Comparison of ENCODE assay signal across 15 mouse cellular contexts in genomic region chr13:23866086-23866710, GRCm38 (mm10). TPM values are rescaled to one million over a fixed set of nuclear protein-coding genes. Genes with fewer than 3 reads are reported as not detected.
A peak's percentile ranks its signal among the peaks of the same experiment; 100 is the strongest.
DNase-seq lines count a peak whose midpoint lies in the region; ATAC-seq and TF ChIP-seq lines count a peak whose summit lies in the region.
"Had no signal": no experiment of that assay in that cellular context is flagged by ENCODE, and none has a peak within 500 bp of the region (broad histone marks: within the 10 kb centered on the region; RNA-seq: fewer than 3 reads in every experiment).

No protein-coding gene starts in this region.

- H3K4me2 ChIP-seq in heart, embryonic 13.5 days: no peak overlapping the region
- H3K4me2 ChIP-seq in liver, embryonic 11.5 days: no peak overlapping the region
- H3K4me2 ChIP-seq in stomach, embryonic 16.5 days (ENCODE audit: low read depth, low read length): no peak overlapping the region
- H3K4me2 ChIP-seq: midbrain, embryonic 11.5 days had no signal

- H3K27me3 ChIP-seq in heart, embryonic 13.5 days (replicated peaks): peaks cover 3% of the 10 kb centered on the region; the same call in 1 of the 2 replicates
- no peaks in the 10 kb centered on the region for H3K27me3 ChIP-seq in liver, adult 2 months (ENCODE audit: control insufficient read depth, insufficient read depth, low read length)
- H3K27me3 ChIP-seq in liver, embryonic 11.5 days (replicated peaks; ENCODE audit: control insufficient read depth, insufficient read depth, low read length): no peaks in the 10 kb centered on the region
- H3K27me3 ChIP-seq in stomach, embryonic 16.5 days (ENCODE audit: control insufficient read depth, insufficient read depth, low read length): no peaks in the 10 kb centered on the region

- no peak for ATAC-seq in heart, embryonic 13.5 days (ENCODE audit: extremely low read depth, insufficient number of reproducible peaks, low FRiP score, low TSS enrichment)
- ATAC-seq in liver, embryonic 11.5 days (replicated peaks; ENCODE audit: low FRiP score): no peak
- no peak for ATAC-seq in stomach, embryonic 16.5 days (ENCODE audit: insufficient read depth, low FRiP score)
- ATAC-seq: forebrain, embryonic 16.5 days had no signal

- no peak for DNase-seq in heart, adult 9 months (ENCODE audit: low spot score in 2 of 2)
- peak; percentile 82 for DNase-seq in liver, adult 2 months (ENCODE audit: extremely low read depth, low read depth, low spot score)
- no peak for DNase-seq in liver, embryonic 11.5 days (ENCODE audit: low spot score)
- peak; percentile 21 to 47 for DNase-seq in kidney, postnatal 4 days
- DNase-seq in left cerebral cortex, postnatal 4 days: no peak
- DNase-seq in urinary bladder, postnatal 10 days (ENCODE audit: low spot score): no peak
- DNase-seq: cerebellum, postnatal 25 days; thymus, postnatal 14 days had no signal

- H3K4me1 ChIP-seq in heart, embryonic 13.5 days: peaks cover 12% of the 10 kb centered on the region; the same call in 1 of the 2 replicates
- peaks cover 20% of the 10 kb centered on the region for H3K4me1 ChIP-seq in liver, adult 2 months (ENCODE audit: control insufficient read depth, insufficient read depth, low read length)
- peaks cover 10% of the 10 kb centered on the region for H3K4me1 ChIP-seq in liver, embryonic 11.5 days (replicated peaks; ENCODE audit: control insufficient read depth, insufficient read depth, low read length)
- H3K4me1 ChIP-seq in stomach, embryonic 16.5 days (ENCODE audit: control insufficient read depth, insufficient read depth, low read length): no peaks in the 10 kb centered on the region

- H3K36me3 ChIP-seq in heart, embryonic 13.5 days: no peaks in the 10 kb centered on the region
- H3K36me3 ChIP-seq in liver, adult 2 months (ENCODE audit: control insufficient read depth, insufficient read depth, low read length): no peaks in the 10 kb centered on the region
- no peaks in the 10 kb centered on the region for H3K36me3 ChIP-seq in liver, embryonic 11.5 days (ENCODE audit: control insufficient read depth, insufficient read depth, low read length)
- no peaks in the 10 kb centered on the region for H3K36me3 ChIP-seq in stomach, embryonic 16.5 days (ENCODE audit: control insufficient read depth, insufficient read depth, low read length)

- H3K9ac ChIP-seq in heart, embryonic 13.5 days: no peak overlapping the region
- peak overlapping the region; percentile 93 for H3K9ac ChIP-seq in liver, adult 2 months (ENCODE audit: low read depth, low read length)
- no peak overlapping the region for H3K9ac ChIP-seq in liver, embryonic 11.5 days (ENCODE audit: low read depth, low read length)
- H3K9ac ChIP-seq in stomach, embryonic 16.5 days (ENCODE audit: low read length): no peak overlapping the region

- H3K9me3 ChIP-seq in heart, embryonic 13.5 days: no peaks in the 10 kb centered on the region
- H3K9me3 ChIP-seq in liver, embryonic 11.5 days (ENCODE audit: control insufficient read depth, low read length): no peaks in the 10 kb centered on the region
- no peaks in the 10 kb centered on the region for H3K9me3 ChIP-seq in stomach, embryonic 16.5 days (replicated peaks; ENCODE audit: control insufficient read depth, low read length)

- 0 out of 2 replicates have a peak overlapping the region, but pooled peaks have one; percentile 2 for H3K27ac ChIP-seq in heart, embryonic 13.5 days (replicated peaks)
- H3K27ac ChIP-seq in liver, adult 2 months (replicated peaks; ENCODE audit: insufficient read depth, low read depth, low read length): peak overlapping the region; percentile 98
- no peak overlapping the region for H3K27ac ChIP-seq in liver, embryonic 11.5 days (ENCODE audit: low read depth, low read length)
- peak overlapping the region; percentile 31; the same call in 1 of the 2 replicates for H3K27ac ChIP-seq in stomach, embryonic 16.5 days (ENCODE audit: low read length)

- 54% methylated on average over 9 of the region's 9 CpGs for WGBS in heart, embryonic 13.5 days
- WGBS in liver, adult 2 months: 10% methylated on average over 9 of the region's 9 CpGs
- WGBS in liver, embryonic 11.5 days: 61% methylated on average over 9 of the region's 9 CpGs
- 67% methylated on average over 9 of the region's 9 CpGs for WGBS in stomach, embryonic 16.5 days

- intact Hi-C loops in left cerebral cortex, postnatal 4 days (cut with DNase I): no loop called here

- H3K79me2 ChIP-seq in liver, adult 2 months (ENCODE audit: control insufficient read depth, insufficient read depth, low read length): peaks cover 3% of the 10 kb centered on the region; the same call in 1 of the 2 replicates

- 0 out of 2 replicates have a peak, but pooled peaks have one; percentile 40 for TF ChIP-seq POLR2A in liver, adult 2 months (IDR thresholded peaks at IDR 0.05; ENCODE audit: extremely low read depth, insufficient read depth, low read length)

- TF ChIP-seq CTCF in liver, adult 2 months (IDR thresholded peaks at IDR 0.05; ENCODE audit: low read depth, low read length): no peak

- no peak overlapping the region for H3K4me3 ChIP-seq in heart, embryonic 13.5 days
- H3K4me3 ChIP-seq in liver, adult 2 months (ENCODE audit: insufficient read depth, low read depth, low read length): peak overlapping the region; percentile 51
- no peak overlapping the region for H3K4me3 ChIP-seq in liver, embryonic 11.5 days (ENCODE audit: low read depth, low read length)
- H3K4me3 ChIP-seq in stomach, embryonic 16.5 days (replicated peaks; ENCODE audit: low read length): no peak overlapping the region

RNA-seq across cellular contexts. Expression of gene Slc17a1, which starts 1.4 kb away (rescaled TPM):
- polyA plus RNA-seq in heart, embryonic 13.5 days (2015; fragmentation: Nextera tagmentation; extraction: Ambion mirVana): not detected in 2 replicates
- 13.3 and 20.1 TPM in 2 replicates for total RNA-seq in liver, adult 2 months (2014; rRNA removed)
- 12.9 and 14.5 TPM in 2 replicates for polyA plus RNA-seq in liver, adult 2 months (2012; rRNA removed)
- polyA plus RNA-seq in liver, embryonic 11.5 days (2014; fragmentation: Nextera tagmentation; extraction: Ambion mirVana): not detected in 2 replicates
- 0.22 TPM in 1 of 2 replicates, not detected in the other for polyA plus RNA-seq in stomach, embryonic 16.5 days (2015; fragmentation: Nextera tagmentation; extraction: Ambion mirVana)
- not detected for total RNA-seq in left cerebral cortex, postnatal 4 days (2021)
- total RNA-seq: gastrocnemius, postnatal 4 days; layer of hippocampus, postnatal 10 days had no signal
- polyA plus RNA-seq: forebrain, embryonic 16.5 days; limb, embryonic 11.5 days had no signal

RNA-seq across cellular contexts. Expression of gene Slc17a3, which starts 27.0 kb away (rescaled TPM):
- 0.08 TPM in 1 of 2 replicates, not detected in the other for polyA plus RNA-seq in heart, embryonic 13.5 days (2015; fragmentation: Nextera tagmentation; extraction: Ambion mirVana)
- total RNA-seq in liver, adult 2 months (2014; rRNA removed): 32.8 and 38.1 TPM in 2 replicates
- 34.5 and 39.7 TPM in 2 replicates for polyA plus RNA-seq in liver, adult 2 months (2012; rRNA removed)
- 0.36 and 0.43 TPM in 2 replicates for polyA plus RNA-seq in liver, embryonic 11.5 days (2014; fragmentation: Nextera tagmentation; extraction: Ambion mirVana)
- polyA plus RNA-seq in stomach, embryonic 16.5 days (2015; fragmentation: Nextera tagmentation; extraction: Ambion mirVana): 0.27 and 0.41 TPM in 2 replicates
- under 1 TPM in 1 of 2 experiments, not detected in 1; 0.10 TPM for total RNA-seq in left cerebral cortex, postnatal 4 days (2021)
- total RNA-seq: layer of hippocampus, postnatal 10 days had no signal
- polyA plus RNA-seq: forebrain, embryonic 16.5 days; limb, embryonic 11.5 days; midbrain, embryonic 11.5 days had no signal

RNA-seq across cellular contexts. Expression of gene Slc17a4, which starts 48.6 kb away (rescaled TPM):
- polyA plus RNA-seq in heart, embryonic 13.5 days (2015; fragmentation: Nextera tagmentation; extraction: Ambion mirVana): not detected in 2 replicates
- 22.4 and 27.4 TPM in 2 replicates for total RNA-seq in liver, adult 2 months (2014; rRNA removed)
- 52.0 and 60.3 TPM in 2 replicates for polyA plus RNA-seq in liver, adult 2 months (2012; rRNA removed)
- polyA plus RNA-seq in liver, embryonic 11.5 days (2014; fragmentation: Nextera tagmentation; extraction: Ambion mirVana): 0.06 TPM in 1 of 2 replicates, not detected in the other
- 2.7 and 3.1 TPM in 2 replicates for polyA plus RNA-seq in stomach, embryonic 16.5 days (2015; fragmentation: Nextera tagmentation; extraction: Ambion mirVana)
- not detected for total RNA-seq in left cerebral cortex, postnatal 4 days (2021)
- total RNA-seq: gastrocnemius, postnatal 4 days; layer of hippocampus, postnatal 10 days had no signal
- polyA plus RNA-seq: forebrain, embryonic 16.5 days; limb, embryonic 11.5 days; midbrain, embryonic 11.5 days had no signal

RNA-seq across cellular contexts. Expression of gene Slc17a2, which starts 59.4 kb away (rescaled TPM):
- polyA plus RNA-seq in heart, embryonic 13.5 days (2015; fragmentation: Nextera tagmentation; extraction: Ambion mirVana): 0.05 TPM in 1 of 2 replicates, not detected in the other
- total RNA-seq in liver, adult 2 months (2014; rRNA removed): 175 and 208 TPM in 2 replicates
- 144 and 189 TPM in 2 replicates for polyA plus RNA-seq in liver, adult 2 months (2012; rRNA removed)
- polyA plus RNA-seq in liver, embryonic 11.5 days (2014; fragmentation: Nextera tagmentation; extraction: Ambion mirVana): 0.26 and 0.56 TPM in 2 replicates
- polyA plus RNA-seq in stomach, embryonic 16.5 days (2015; fragmentation: Nextera tagmentation; extraction: Ambion mirVana): 0.06 and 0.11 TPM in 2 replicates
- not detected for total RNA-seq in left cerebral cortex, postnatal 4 days (2021)
- total RNA-seq: layer of hippocampus, postnatal 10 days had no signal
- polyA plus RNA-seq: forebrain, embryonic 16.5 days; limb, embryonic 11.5 days; midbrain, embryonic 11.5 days had no signal

Comparison
In these comparisons a context has a peak if more than half of its experiments do, and no peak if none do; other contexts are left out.
1. DNase-seq: peak in liver, adult 2 months (single experiment) and kidney, postnatal 4 days (2 of 2); none in heart, adult 9 months (0 of 2), liver, embryonic 11.5 days (single experiment), left cerebral cortex, postnatal 4 days (single experiment) and urinary bladder, postnatal 10 days (single experiment).
2. RNA of gene Slc17a1, which starts 1.4 kb away (polyA plus RNA-seq): 12.9 to 14.5 TPM in liver, adult 2 months; 0.22 TPM in stomach, embryonic 16.5 days, not detected in liver, embryonic 11.5 days and not detected in heart, embryonic 13.5 days; every median in the first group is over 10 times any median in the second.
3. RNA of gene Slc17a3, which starts 27.0 kb away (polyA plus RNA-seq): 34.5 to 39.7 TPM in liver, adult 2 months; 0.36 to 0.43 TPM in liver, embryonic 11.5 days, 0.27 to 0.41 TPM in stomach, embryonic 16.5 days and 0.08 TPM in heart, embryonic 13.5 days; every median in the first group is over 10 times any median in the second.
4. RNA of gene Slc17a4, which starts 48.6 kb away (polyA plus RNA-seq): 52.0 to 60.3 TPM in liver, adult 2 months; 2.7 to 3.1 TPM in stomach, embryonic 16.5 days, 0.06 TPM in liver, embryonic 11.5 days and not detected in heart, embryonic 13.5 days; every median in the first group is over 10 times any median in the second.